Mouse (Mus musculus) macrophage (primary cell): ENCODE data around the gene Syngap1. TPM values are rescaled to one million over a fixed set of nuclear protein-coding genes. Genes with fewer than 3 reads are reported as not detected.

Source experiments
- H3K27ac ChIP-seq: fragments of 350-480 bp; formaldehyde crosslinking; 2 replicates; pipeline ENCODE4 v1.9.0; 2021
- H3K36me3 ChIP-seq: fragments of 350-480 bp; formaldehyde crosslinking; 2 replicates; pipeline ENCODE4 v1.9.0; 2021; ENCODE audit errors: inconsistent target
- H3K4me3 ChIP-seq: fragments of 350-480 bp; formaldehyde crosslinking; 2 replicates; pipeline ENCODE4 v1.9.0; 2021; ENCODE audit errors: inconsistent target
- H3K79me2 ChIP-seq: fragments of 350-480 bp; formaldehyde crosslinking; 2 replicates; pipeline ENCODE4 v1.9.0; 2021; ENCODE audit errors: inconsistent target
- WGBS: methylation state at CpG from one replicate; pipeline ENCODE4 v1.1.7; 2026; ENCODE audit warnings: inconsistent platforms; ENCODE audit not compliant: missing documents; 5-methylcytosine and 5-hydroxymethylcytosine counted together
- polyA plus RNA-seq: library from polyadenylated mRNA; stranded (reverse); fragments of 250-400 nt; gene quantifications from 3 replicates; pipeline ENCODE4 v1.2.4, GENCODE M21; 2018; ENCODE audit warnings: inconsistent platforms

The Syngap1 gene
- polyA plus RNA-seq, 1 experiment from 2014 or later: 0.85 TPM

GRCm38 (mm10) chr17:26956895-26957294 lies 15.8 kb downstream of the Syngap1 start:
- 80% methylated on average over 17 of the region's 18 CpGs for WGBS
- Histone ChIP-seq H3K27ac (no peak overlapping the region), H3K4me3 (no peak overlapping the region), H3K79me2 (no peaks in the 10 kb centered on the region), H3K36me3 (no peaks in the 10 kb centered on the region)

- 97% methylated on average over 5 of the region's 5 CpGs for WGBS
- H3K27ac ChIP-seq: no peak overlapping the region
- no peaks in the 10 kb centered on the region for H3K36me3 ChIP-seq
- no peak overlapping the region for H3K4me3 ChIP-seq
- no peaks in the 10 kb centered on the region for H3K79me2 ChIP-seq
These were observed 16.8 kb downstream of the Syngap1 start for GRCm38 (mm10) chr17:26957872-26958271.

GRCm38 (mm10) chr17:26958880-26959279 lies 17.8 kb downstream of the Syngap1 start:
- Histone ChIP-seq H3K4me3 (no peak overlapping the region), H3K36me3 (no peaks in the 10 kb centered on the region), H3K79me2 (no peaks in the 10 kb centered on the region), H3K27ac (no peak overlapping the region)
- WGBS: 87% methylated on average over 5 of the region's 5 CpGs

GRCm38 (mm10) chr17:26959815-26960214 lies 18.8 kb downstream of the Syngap1 start:
- Histone ChIP-seq H3K79me2 (no peaks in the 10 kb centered on the region), H3K27ac (no peak overlapping the region), H3K36me3 (no peaks in the 10 kb centered on the region), H3K4me3 (no peak overlapping the region)
- WGBS: 98% methylated on average over 4 of the region's 4 CpGs

- no peaks in the 10 kb centered on the region for H3K36me3 ChIP-seq
- no peak overlapping the region for H3K27ac ChIP-seq
- WGBS: 96% methylated on average over 20 of the region's 21 CpGs
- no peak overlapping the region for H3K4me3 ChIP-seq
- no peaks in the 10 kb centered on the region for H3K79me2 ChIP-seq
These were observed 20.7 kb downstream of the Syngap1 start for GRCm38 (mm10) chr17:26961572-26962240.

- H3K79me2 ChIP-seq: no peaks in the 10 kb centered on the region
- no peak overlapping the region for H3K4me3 ChIP-seq
- H3K27ac ChIP-seq: no peak overlapping the region
- H3K36me3 ChIP-seq: no peaks in the 10 kb centered on the region
- WGBS: 97% methylated on average over 11 of the region's 11 CpGs
These were observed 25.9 kb downstream of the Syngap1 start for GRCm38 (mm10) chr17:26966993-26967392.

GRCm38 (mm10) chr17:26967477-26967876 lies 26.4 kb downstream of the Syngap1 start:
- Histone ChIP-seq H3K4me3 (no peak overlapping the region), H3K36me3 (no peaks in the 10 kb centered on the region), H3K79me2 (no peaks in the 10 kb centered on the region; the same call in 1 of the 2 replicates), H3K27ac (no peak overlapping the region)
- WGBS: 91% methylated on average over 6 of the region's 6 CpGs

GRCm38 (mm10) chr17:26968200-26968611 lies 27.2 kb downstream of the Syngap1 start:
- no peaks in the 10 kb centered on the region for H3K36me3 ChIP-seq
- H3K79me2 ChIP-seq: peaks cover under 1% of the 10 kb centered on the region; the same call in 1 of the 2 replicates
- no peak overlapping the region for H3K4me3 ChIP-seq
- WGBS: 94% methylated on average over 6 of the region's 6 CpGs
- no peak overlapping the region for H3K27ac ChIP-seq

GRCm38 (mm10) chr17:26969257-26969656 lies 28.2 kb downstream of the Syngap1 start:
- Histone ChIP-seq H3K36me3 (no peaks in the 10 kb centered on the region), H3K27ac (no peak overlapping the region), H3K4me3 (no peak overlapping the region), H3K79me2 (peaks cover 11% of the 10 kb centered on the region)
- WGBS: 91% methylated on average over 6 of the region's 6 CpGs

GRCm38 (mm10) chr17:26970221-26970620 lies 29.2 kb downstream of the Syngap1 start:
- H3K4me3 ChIP-seq: no peak overlapping the region
- H3K36me3 ChIP-seq: no peaks in the 10 kb centered on the region
- peaks cover 20% of the 10 kb centered on the region for H3K79me2 ChIP-seq
- 73% methylated on average over 12 of the region's 12 CpGs for WGBS
- H3K27ac ChIP-seq: no peak overlapping the region

GRCm38 (mm10) chr17:26971247-26971905 lies 30.3 kb downstream of the Syngap1 start:
- Histone ChIP-seq H3K79me2 (peaks cover 32% of the 10 kb centered on the region), H3K27ac (no peak overlapping the region), H3K4me3 (no peak overlapping the region), H3K36me3 (0 out of 2 replicates have a peak, but pooled peaks cover 7% of the 10 kb centered on the region)
- 88% methylated on average over 6 of the region's 8 CpGs for WGBS

GRCm38 (mm10) chr17:26972107-26972506 lies 31.1 kb downstream of the Syngap1 start:
- 0 out of 2 replicates have a peak, but pooled peaks cover 10% of the 10 kb centered on the region for H3K36me3 ChIP-seq
- H3K27ac ChIP-seq: peak overlapping the region; percentile 57
- 0% methylated on average over 2 of the region's 3 CpGs for WGBS
- peaks cover 32% of the 10 kb centered on the region for H3K79me2 ChIP-seq
- peak overlapping the region; percentile 87 for H3K4me3 ChIP-seq

GRCm38 (mm10) chr17:26972703-26973574 lies 31.9 kb downstream of the Syngap1 start, which contains the start of gene Zbtb9:
Gene Zbtb9 (plus strand): TSS chr17:26973167.
- Histone ChIP-seq H3K79me2 (peaks cover 32% of the 10 kb centered on the region), H3K36me3 (0 out of 2 replicates have a peak, but pooled peaks cover 10% of the 10 kb centered on the region), H3K4me3 (peak within 1 kb of the TSS; percentile 91), H3K27ac (peak within 1 kb of the TSS; percentile 57)
- under 1% methylated on average over 75 of the region's 75 CpGs for WGBS

- Histone ChIP-seq H3K36me3 (0 out of 2 replicates have a peak, but pooled peaks cover 10% of the 10 kb centered on the region), H3K79me2 (peaks cover 32% of the 10 kb centered on the region), H3K4me3 (no peak overlapping the region), H3K27ac (no peak overlapping the region)
- 89% methylated on average over 15 of the region's 15 CpGs for WGBS
These were observed 33.5 kb downstream of the Syngap1 start for GRCm38 (mm10) chr17:26974547-26974946.
